Mouse (Mus musculus): ENCODE measurements around the gene Zbtb26.

GRCm38 (mm10) chr2:37422306-37423304 is 20.3 kb downstream of the Zbtb26 start, which contains the start of gene Rc3h2:
- TF ChIP-seq POLR2A (IDR thresholded peaks at IDR 0.05; ENCODE audit: extremely low read depth, insufficient read depth, low read length) (peak; percentile 84), CTCF (IDR thresholded peaks at IDR 0.05; ENCODE audit: low read depth, low read length) (no peak)

All from liver, adult 2 months (tissue).